Mouse (Mus musculus): ENCODE data around the gene Mtfp1.
"Not testable (repeated sequence)": the region's sequence is repeated elsewhere in the genome, so short reads cannot be mapped to it uniquely, and the experiment has no call there.

Mtfp1 gene

GRCm38 (mm10) chr11:4114541-4114940 lies 19.3 kb upstream of the Mtfp1 start:
- DNase-seq (ENCODE audit: low read depth, low spot score), result not testable (repeated sequence)

GRCm38 (mm10) chr11:4113970-4114369 lies 18.7 kb upstream of the Mtfp1 start:
- no peak for DNase-seq (ENCODE audit: low read depth, low spot score)

DNA sequence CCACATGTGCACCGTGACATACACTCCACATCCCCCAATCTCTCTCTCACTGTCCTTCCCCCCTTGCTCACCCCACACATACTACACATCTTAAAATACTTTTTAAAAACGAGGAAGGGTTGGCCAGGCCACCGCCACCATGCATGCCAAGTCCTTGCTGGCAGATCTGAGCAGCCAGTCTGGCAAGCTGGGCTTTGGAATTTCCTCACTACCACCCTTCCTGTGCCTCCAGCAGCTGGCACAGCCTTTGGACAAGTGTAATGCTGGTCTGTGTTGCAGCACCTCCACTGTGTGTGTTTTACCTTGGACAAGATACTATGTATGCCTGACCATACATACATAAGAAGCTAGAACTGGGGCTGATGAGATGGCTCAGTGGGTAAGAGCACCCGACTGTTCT lies 18.3 kb upstream of the Mtfp1 start:
- DNase-seq (ENCODE audit: low read depth, low spot score), result no peak

GRCm38 (mm10) chr11:4112861-4113260 lies 17.6 kb upstream of the Mtfp1 start:
- DNase-seq (ENCODE audit: low read depth, low spot score), result no peak

GRCm38 (mm10) chr11:4112033-4112432 lies 16.8 kb upstream of the Mtfp1 start:
- DNase-seq (ENCODE audit: low read depth, low spot score), result no peak

GRCm38 (mm10) chr11:4108691-4109090 lies 13.4 kb upstream of the Mtfp1 start:
- DNase-seq (ENCODE audit: low read depth, low spot score), result no peak

DNA sequence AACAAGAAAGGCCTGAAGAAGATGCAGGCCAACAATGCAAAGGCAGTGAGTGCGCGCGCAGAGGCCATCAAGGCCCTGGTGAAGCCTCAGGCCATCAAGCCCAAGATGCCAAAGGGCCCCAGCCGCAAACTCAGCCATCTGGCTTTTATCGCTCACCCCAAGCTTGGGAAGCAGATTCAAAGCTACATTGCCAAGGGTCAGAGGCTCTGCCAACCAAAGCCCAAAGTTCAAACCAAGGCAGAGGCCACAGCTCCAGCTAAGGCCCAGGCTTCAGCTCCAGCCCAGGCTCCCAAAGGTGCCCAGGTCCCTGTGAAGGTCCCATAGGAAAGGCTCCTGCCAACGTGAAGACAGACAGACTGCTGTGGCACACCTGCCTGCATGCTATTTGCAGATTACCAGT lies 12.7 kb upstream of the Mtfp1 start:
- not testable (repeated sequence) for DNase-seq (ENCODE audit: low read depth, low spot score)

DNA sequence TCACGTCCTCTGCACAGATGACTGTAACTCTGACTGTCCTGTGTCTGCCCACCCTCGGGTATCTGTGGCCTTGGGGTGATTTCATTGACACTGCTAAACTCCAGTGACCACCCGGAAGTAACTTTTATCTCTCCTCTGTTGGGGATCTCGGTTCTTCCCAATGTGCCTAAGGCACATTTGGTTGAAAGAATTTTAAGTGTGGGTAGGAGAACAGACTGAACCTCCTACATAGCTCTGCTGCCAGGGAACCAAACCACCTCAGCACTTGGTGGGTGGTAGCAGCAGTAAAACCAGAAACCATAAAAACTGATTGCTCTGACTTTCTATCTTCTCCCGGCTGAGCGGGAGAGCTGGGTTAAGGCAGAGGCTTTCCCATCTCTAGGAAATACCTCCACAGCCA lies 10.2 kb upstream of the Mtfp1 start:
- no peak for DNase-seq (ENCODE audit: low read depth, low spot score)

DNA sequence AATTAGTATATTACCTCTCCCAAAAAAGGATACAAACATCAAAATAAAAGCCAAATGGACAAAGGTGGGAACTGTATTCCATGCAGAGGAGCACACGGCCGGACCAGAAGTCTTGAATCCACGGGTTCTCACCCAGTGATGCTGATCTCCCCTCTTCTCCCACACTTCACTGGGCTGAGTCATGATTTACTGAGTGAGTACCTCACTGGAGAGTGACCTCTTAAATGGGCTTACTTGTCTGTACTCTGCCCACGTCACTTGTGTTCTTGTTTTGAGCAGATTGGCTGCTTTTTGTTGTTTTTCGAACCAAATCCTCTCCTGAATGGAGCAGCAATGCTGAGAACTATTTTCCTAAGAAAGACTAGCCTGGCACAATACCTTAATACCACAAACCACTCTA lies 9.7 kb upstream of the Mtfp1 start:
- DNase-seq (ENCODE audit: low read depth, low spot score), result no peak

- DNase-seq (ENCODE audit: low read depth, low spot score), result no peak
Observed at GRCm38 (mm10) chr11:4103522-4103921, 8.3 kb upstream of the Mtfp1 start.

GRCm38 (mm10) chr11:4101851-4102250 lies 6.6 kb upstream of the Mtfp1 start:
- no peak for DNase-seq (ENCODE audit: low read depth, low spot score)

DNA sequence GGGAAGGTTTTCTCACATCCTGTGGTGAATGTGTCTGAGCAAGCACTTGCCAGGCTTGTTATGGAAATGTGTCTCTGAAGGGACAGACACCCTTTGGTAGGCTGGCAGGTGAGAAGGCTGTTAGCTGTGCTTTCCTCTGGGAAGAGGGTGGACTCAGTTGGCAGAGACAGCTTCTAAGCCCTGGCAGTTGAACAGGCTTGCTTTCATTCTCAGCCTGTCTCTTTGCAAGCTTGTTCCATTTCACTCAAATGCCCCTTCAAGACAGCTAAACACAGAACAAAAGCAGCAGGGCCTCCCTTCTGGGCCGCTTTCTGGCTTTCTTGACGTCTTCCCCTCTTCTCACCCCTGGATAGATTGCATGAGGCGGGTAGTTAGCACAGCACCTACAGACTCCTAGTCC lies 4.2 kb upstream of the Mtfp1 start:
- DNase-seq (ENCODE audit: low read depth, low spot score), result no peak

DNA sequence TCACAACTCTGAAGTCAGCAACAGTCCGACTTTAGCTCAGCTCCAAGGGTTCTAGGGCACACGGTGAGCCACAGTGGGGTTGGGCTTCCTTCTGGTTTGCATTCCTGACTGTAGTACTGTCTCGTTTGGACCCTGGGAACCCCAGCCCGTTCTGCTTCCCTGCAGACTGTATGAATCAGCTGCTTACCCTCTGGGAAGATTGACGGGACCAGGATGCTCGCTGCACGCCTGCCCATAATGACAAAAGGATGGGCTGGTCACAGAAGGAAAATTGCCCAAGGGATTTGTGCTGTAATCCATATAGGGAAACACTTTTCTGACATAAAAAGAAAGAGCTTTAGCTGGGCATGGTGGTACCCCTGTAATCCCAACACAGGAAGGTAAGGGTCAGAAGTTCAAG lies 3.6 kb upstream of the Mtfp1 start:
- DNase-seq (ENCODE audit: low read depth, low spot score), result no peak

GRCm38 (mm10) chr11:4098120-4098519 lies 2.9 kb upstream of the Mtfp1 start:
- no peak for DNase-seq (ENCODE audit: low read depth, low spot score)

DNA sequence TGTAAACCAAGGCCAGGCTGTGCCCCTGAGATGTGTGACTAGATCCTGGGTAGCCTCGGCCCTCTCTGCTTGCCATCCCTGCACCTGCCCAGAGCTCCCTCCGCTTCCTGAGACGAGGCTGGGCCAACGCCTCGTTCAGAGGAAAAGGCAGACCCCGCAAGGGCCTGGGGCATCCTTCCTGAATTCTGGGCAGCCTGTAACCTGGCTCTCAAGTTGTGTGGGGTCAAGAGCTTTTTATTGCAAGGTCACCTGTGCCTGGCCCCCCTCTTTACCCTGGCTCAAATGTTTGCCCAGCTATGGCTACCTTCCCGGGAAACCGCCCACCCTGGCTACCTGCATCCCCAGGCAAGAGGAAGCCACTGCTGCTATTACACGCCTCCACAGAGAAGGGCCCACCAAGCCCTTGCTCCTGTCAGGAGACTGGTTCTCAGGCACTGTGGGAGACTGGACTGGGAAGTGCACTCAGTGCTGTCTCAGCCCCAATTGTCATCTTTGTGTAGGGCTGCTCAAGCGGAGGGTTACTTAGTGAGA lies 1.9 kb upstream of the Mtfp1 start:
- DNase-seq (ENCODE audit: low read depth, low spot score), result no peak

DNA sequence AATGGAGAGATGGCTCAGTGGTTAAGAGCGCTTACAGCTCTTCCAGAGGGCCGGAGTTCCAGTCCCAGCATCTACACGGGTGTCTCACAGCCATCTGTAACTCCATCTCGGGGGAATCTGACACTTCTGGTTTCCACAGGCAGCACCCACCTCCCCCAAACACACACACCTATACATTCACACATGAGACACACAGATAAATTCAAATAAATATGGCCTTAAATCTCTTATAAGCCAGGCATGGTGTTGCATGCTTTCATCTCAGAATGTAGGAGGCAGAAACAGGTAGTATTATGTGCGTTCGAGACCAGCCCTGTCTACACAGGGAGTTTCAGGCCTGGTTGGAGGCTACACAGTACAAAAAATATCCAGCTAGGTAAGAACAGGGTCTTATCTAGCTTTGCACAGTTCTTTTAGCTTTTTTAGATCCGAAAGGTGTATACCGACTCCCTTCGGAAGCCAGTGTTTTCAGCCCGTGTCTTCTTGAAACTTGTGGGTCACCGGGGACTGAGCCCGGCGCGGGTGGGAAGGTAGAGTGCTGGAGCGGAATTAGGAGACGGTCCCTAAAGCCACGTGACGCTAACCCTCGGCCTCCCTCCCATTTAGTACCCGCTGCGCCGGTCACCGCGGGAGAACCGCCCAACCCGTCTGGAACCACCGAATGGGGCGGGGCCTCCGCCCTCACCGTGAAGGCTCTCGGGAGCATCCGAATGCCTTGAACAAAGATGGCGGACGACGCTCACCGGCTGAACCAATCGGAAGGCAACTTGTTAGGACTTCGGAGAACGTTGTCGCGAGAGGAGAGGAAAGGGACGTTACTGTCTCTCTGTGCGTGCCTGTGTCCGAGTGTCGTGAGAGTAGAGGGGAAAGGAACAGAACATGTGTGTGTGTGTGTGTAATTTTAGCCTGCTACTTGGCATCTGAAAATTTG lies 1.1 kb upstream of the Mtfp1 start:
- DNase-seq (ENCODE audit: low read depth, low spot score), result peak; percentile 98

DNA sequence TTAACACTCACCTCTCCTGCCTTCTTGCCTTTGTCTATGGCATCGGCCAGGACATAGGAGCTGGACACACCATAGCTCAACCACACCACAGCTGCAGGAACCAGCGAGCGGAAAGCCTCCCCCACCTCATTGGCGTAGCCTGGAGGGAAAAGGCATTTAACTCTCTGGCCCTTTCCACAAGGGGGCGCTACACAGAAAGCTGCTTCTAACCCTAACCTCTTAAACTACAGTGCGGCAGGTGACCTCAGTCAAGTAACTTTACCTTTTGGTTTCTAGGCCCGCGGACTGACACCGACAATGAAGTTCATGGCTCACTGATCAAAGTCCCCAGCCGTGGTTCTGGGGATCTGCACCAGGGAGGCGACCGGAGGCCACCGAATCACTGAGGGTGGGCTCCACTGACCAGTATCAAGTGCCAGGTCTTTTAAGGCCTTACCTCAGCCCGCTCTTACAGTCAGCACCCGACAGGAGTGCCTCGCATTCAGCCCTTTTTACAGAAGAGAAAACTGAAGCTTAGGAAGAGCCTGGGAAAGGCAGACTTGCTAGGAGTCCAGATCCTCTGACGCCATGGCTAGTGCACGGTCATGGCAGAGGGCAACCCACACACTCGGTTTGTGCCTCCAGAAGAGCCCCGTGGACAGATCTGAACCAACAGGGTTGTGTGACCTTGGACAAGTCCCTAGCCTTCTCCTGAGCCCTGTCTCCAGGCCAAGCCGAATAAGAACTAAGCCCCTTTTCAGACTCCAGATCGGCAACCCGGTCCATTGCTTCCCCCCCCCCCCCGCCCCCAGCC lies 671 bp downstream of the Mtfp1 start:
- peak; percentile 71 for DNase-seq (ENCODE audit: low read depth, low spot score)

DNA sequence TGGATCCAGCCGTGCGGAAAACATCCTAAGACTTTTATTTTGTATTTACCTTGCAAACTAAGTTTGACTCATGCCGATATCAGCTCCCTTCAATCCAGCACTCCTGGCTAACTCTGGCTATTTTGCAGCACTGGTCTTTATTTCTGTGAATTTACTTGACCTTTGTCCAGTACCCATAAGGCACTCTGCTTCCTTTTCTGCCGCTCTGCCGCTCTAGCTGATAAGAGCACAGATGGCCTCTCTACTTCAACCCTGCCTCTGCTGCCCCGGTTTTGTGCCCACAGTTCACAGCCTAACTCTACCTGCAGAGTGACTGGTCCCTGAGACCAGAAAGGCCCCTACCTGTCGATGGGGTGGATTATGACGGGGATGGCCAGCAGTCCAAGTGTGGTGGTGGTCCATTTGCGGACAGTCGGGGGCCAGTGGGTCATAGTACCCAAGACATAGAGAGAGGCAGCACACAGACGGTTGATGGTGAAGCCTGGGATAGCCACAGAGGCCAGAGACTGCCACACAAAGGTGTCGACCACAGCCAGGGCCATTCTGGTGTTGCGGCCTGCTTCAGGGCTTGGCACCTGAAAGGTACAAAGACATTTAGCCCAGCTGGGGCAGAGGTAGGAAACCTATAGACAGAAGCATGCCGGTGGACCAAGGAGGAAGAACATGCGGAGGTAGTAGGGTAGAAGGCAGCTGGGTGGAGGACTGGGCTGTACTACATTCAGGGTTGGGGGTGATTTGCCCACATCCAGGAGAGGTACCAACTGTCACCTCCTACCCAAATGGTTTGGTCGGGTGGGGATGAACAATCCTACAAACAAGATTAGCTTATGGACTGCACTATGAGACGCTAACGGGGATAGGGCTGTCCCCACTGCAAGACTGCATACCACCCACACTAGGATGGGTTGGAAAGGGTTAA lies 1.5 kb downstream of the Mtfp1 start:
- DNase-seq (ENCODE audit: low read depth, low spot score), result no peak

DNA sequence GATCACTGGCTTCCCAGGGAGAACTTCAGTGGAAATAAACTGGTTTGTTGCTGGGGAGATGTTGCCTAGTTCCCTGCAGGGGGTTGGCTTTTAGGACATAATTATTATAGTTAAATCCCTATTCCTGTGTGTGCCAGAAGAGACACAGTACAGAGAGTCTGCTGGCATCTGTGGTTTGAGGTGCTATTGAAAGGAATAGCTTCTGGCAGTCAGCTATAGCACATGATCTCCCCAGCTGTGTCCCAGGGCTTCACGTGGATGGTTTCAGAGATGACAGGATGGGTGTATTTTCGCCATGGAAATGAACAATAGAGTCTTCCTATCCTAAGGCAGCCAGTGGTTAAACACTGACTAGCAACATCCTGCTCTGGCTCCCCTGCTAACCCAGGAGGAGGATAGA lies 8.0 kb downstream of the Mtfp1 start:
- no peak for DNase-seq (ENCODE audit: low read depth, low spot score)

DNA sequence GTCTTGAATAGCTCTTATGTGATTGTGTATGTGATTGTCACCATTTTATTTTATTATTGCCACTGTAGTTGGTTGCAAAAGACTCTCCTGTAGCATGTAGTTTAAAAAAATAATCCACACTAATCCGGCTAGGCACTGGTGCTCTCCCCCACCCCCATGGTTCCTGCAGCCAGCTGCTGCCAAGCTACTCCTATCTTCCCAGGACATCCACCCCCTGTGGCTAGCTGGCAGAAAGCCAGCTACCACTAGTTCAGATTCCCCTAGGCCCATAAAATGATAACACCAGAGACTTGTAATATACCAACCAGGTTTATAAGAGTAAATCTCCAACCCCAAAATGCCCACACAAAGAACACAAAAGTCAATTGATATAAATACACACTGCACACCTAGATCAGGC lies 9.0 kb downstream of the Mtfp1 start:
- no peak for DNase-seq (ENCODE audit: low read depth, low spot score)

GRCm38 (mm10) chr11:4083316-4084078 lies 11.7 kb downstream of the Mtfp1 start:
- peak; percentile 82 for DNase-seq (ENCODE audit: low read depth, low spot score)

Measured in forelimb bud, embryonic 11.5 days (tissue).